Mouse (Mus musculus) kidney, postnatal 0 days (tissue): ENCODE measurements around the gene Hapln4. TPM values are rescaled to one million over a fixed set of nuclear protein-coding genes. Genes with fewer than 3 reads are reported as not detected.
A peak's percentile ranks its signal among the peaks of the same experiment; 100 is the strongest.

ENCODE experiments used
- ATAC-seq: fragments of 200-750 bp; cut with Nextera tagmentation; replicated peaks from 2 replicates; pipeline ENCODE4 v1.8.0; 2017; ENCODE audit warnings: low read depth, moderate number of reproducible peaks, moderate TSS enrichment, moderate library complexity; ENCODE audit not compliant: low FRiP score
- DNase-seq: peaks from one replicate; pipeline ENCODE4 v3.0.0-alpha.2; 2016; ENCODE audit warnings: low spot score
- H3K27ac ChIP-seq: fragments of 300-500 bp; sonication (generic); 2 replicates; pipeline ENCODE4 v1.5.1; 2014; ENCODE audit warnings: mild to moderate bottlenecking
- H3K27me3 ChIP-seq: fragments of 300-500 bp; sonication (generic); 2 replicates; pipeline ENCODE4 v1.6.1; 2014; ENCODE audit warnings: low read length, mixed read lengths; ENCODE audit not compliant: insufficient read depth
- H3K36me3 ChIP-seq: fragments of 300-500 bp; sonication (generic); 2 replicates; pipeline ENCODE4 v1.6.1; 2014; ENCODE audit warnings: low read length, mixed read lengths; ENCODE audit not compliant: insufficient read depth
- H3K4me1 ChIP-seq: fragments of 300-500 bp; sonication (generic); replicated peaks from 2 replicates; pipeline ENCODE4 v1.6.1; 2014; ENCODE audit warnings: antibody characterized with exemption, low read length, mixed read lengths; ENCODE audit not compliant: insufficient read depth
- H3K4me2 ChIP-seq: fragments of 300-500 bp; sonication (generic); 2 replicates; pipeline ENCODE4 v1.6.1; 2014; ENCODE audit warnings: mild to moderate bottlenecking, low read length, moderate library complexity, mixed read lengths
- H3K4me3 ChIP-seq: fragments of 300-500 bp; sonication (generic); replicated peaks from 2 replicates; pipeline ENCODE4 v1.5.1; 2014; ENCODE audit warnings: low read depth, low read length
- H3K9ac ChIP-seq: fragments of 300-500 bp; sonication (generic); 2 replicates; pipeline ENCODE4 v1.6.1; 2014; ENCODE audit warnings: low read depth, low read length
- H3K9me3 ChIP-seq: fragments of 300-500 bp; sonication (generic); replicated peaks from 2 replicates; pipeline ENCODE4 v1.6.1; 2016; ENCODE audit warnings: low read length, inconsistent platforms, mixed read lengths
- CTCF ChIP-seq: IDR thresholded peaks from 2 replicates; pipeline ENCODE4 v1.5.1; 2016; ENCODE audit warnings: antibody characterized with exemption, low read depth, mild to moderate bottlenecking, moderate library complexity
- WGBS: fragments of 180-500 bp; shearing (Covaris S2); extraction: QIAGEN DNeasy Blood & Tissue Kit; methylation state at CpG from one replicate; pipeline ENCODE4 v1.1.7; 2014; 5-methylcytosine and 5-hydroxymethylcytosine counted together
- polyA plus RNA-seq: library from polyadenylated mRNA; unstranded; fragments of >200 nt; fragmentation: Nextera tagmentation; extraction: Ambion mirVana; gene quantifications from 2 replicates; pipeline ENCODE4 v1.2.1, GENCODE M21; 2015

Hapln4 gene
- polyA plus RNA-seq, 1 experiment from 2014 or later: not detected

- DNase-seq: no peak
- Histone ChIP-seq H3K36me3 (no peaks in the 10 kb centered on the region), H3K4me1 (peaks cover 10% of the 10 kb centered on the region), H3K27me3 (peaks cover 67% of the 10 kb centered on the region), H3K9ac (0 out of 2 replicates have a peak overlapping the region, but pooled peaks have one; percentile 27), H3K27ac (no peak overlapping the region), H3K4me3 (peak overlapping the region; percentile 39), H3K4me2 (peak overlapping the region; percentile 70), H3K9me3 (no peaks in the 10 kb centered on the region)
- ATAC-seq: no peak
- 1% methylated on average over 71 of the region's 71 CpGs for WGBS
- no peak for TF ChIP-seq CTCF
Measured at GRCm38 (mm10) chr8:70084191-70085065, 1.2 kb downstream of the Hapln4 start.

- Histone ChIP-seq H3K36me3 (no peaks in the 10 kb centered on the region), H3K4me3 (no peak overlapping the region), H3K4me1 (peaks cover 10% of the 10 kb centered on the region), H3K27me3 (peaks cover 74% of the 10 kb centered on the region), H3K27ac (no peak overlapping the region), H3K9me3 (no peaks in the 10 kb centered on the region), H3K4me2 (no peak overlapping the region), H3K9ac (no peak overlapping the region)
- TF ChIP-seq CTCF: no peak
- ATAC-seq: no peak
- no peak for DNase-seq
- WGBS: 40% methylated on average over 1 of the region's 1 CpGs
Measured at GRCm38 (mm10) chr8:70086151-70086550, 2.9 kb downstream of the Hapln4 start.

- TF ChIP-seq CTCF: no peak
- WGBS: 5% methylated on average over 7 of the region's 7 CpGs
- no peak for ATAC-seq
Measured at GRCm38 (mm10) chr8:70087237-70087636, 4.0 kb downstream of the Hapln4 start.

GRCm38 (mm10) chr8:70087836-70088650 is 4.8 kb downstream of the Hapln4 start:
- 4% methylated on average over 56 of the region's 56 CpGs for WGBS
- TF ChIP-seq CTCF: peak; percentile 70
- peak overlapping the region; percentile 49 for H3K4me2 ChIP-seq

More at GRCm38 (mm10) chr8:70087237-70087636, 4.0 kb downstream of the Hapln4 start:
- DNase-seq: no peak
- no peaks in the 10 kb centered on the region for H3K9me3 ChIP-seq
- H3K27ac ChIP-seq: no peak overlapping the region
- H3K9ac ChIP-seq: no peak overlapping the region
- peaks cover 10% of the 10 kb centered on the region for H3K4me1 ChIP-seq
- no peak overlapping the region for H3K4me2 ChIP-seq
- H3K36me3 ChIP-seq: no peaks in the 10 kb centered on the region
- H3K27me3 ChIP-seq: peaks cover 74% of the 10 kb centered on the region
- H3K4me3 ChIP-seq: no peak overlapping the region

DNA sequence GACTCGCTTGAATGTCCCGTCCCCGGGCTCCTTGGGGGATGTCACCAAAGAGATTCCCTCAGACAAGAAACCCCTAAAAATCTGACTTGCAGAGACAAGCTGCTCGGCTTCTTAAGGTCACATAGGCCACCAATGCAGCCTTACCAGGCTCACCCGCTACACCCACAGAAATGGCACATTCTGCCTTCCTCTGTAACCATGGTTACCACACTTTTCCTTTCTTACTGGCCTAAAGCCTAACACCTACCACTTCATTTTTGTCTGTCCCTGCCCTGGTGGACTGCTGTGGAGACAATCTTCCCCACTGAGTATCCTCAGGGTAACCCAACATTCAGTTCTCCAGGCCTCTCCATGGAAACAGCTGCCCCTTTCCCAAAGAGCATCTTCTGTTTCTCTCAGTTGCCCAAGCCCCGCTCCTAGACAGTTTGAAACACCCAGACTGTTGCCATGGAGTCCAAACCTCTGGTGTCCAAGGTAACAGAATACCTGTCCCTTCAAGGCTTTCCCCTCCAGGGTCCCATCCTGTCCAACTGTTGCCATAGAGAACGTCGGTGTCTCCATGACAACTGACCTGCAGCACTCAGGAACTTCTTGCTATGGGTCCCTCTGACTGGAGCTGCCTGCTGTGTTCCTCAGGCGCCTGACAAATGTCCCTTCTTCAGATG is 6.2 kb downstream of the Hapln4 start:
- peaks cover 3% of the 10 kb centered on the region; the same call in 1 of the 2 replicates for H3K4me1 ChIP-seq
- no peak overlapping the region for H3K9ac ChIP-seq
- ATAC-seq (no peak), DNase-seq (no peak)
- H3K27me3 ChIP-seq: peaks cover 56% of the 10 kb centered on the region
- no peaks in the 10 kb centered on the region for H3K9me3 ChIP-seq
- no peak overlapping the region for H3K4me2 ChIP-seq
- H3K4me3 ChIP-seq: no peak overlapping the region
- WGBS: 68% methylated on average over 9 of the region's 9 CpGs
- no peak for TF ChIP-seq CTCF
- H3K36me3 ChIP-seq: no peaks in the 10 kb centered on the region
- no peak overlapping the region for H3K27ac ChIP-seq

More at GRCm38 (mm10) chr8:70087836-70088650, 4.8 kb downstream of the Hapln4 start:
- no peak overlapping the region for H3K27ac ChIP-seq
- H3K9ac ChIP-seq: no peak overlapping the region
- peak; percentile 36; the same call in 1 of the 2 replicates for ATAC-seq
- DNase-seq: peak; percentile 57
- peaks cover 70% of the 10 kb centered on the region for H3K27me3 ChIP-seq
- H3K9me3 ChIP-seq: no peaks in the 10 kb centered on the region
- H3K4me3 ChIP-seq: peak overlapping the region; percentile 16
- no peaks in the 10 kb centered on the region for H3K36me3 ChIP-seq
- peaks cover 10% of the 10 kb centered on the region for H3K4me1 ChIP-seq

- DNase-seq (no peak), ATAC-seq (no peak)
- no peak overlapping the region for H3K4me3 ChIP-seq
- H3K4me2 ChIP-seq: no peak overlapping the region
- H3K4me1 ChIP-seq: no peaks in the 10 kb centered on the region
- no peak overlapping the region for H3K27ac ChIP-seq
- 54% methylated on average over 8 of the region's 8 CpGs for WGBS
- H3K27me3 ChIP-seq: peaks cover 24% of the 10 kb centered on the region
- no peaks in the 10 kb centered on the region for H3K9me3 ChIP-seq
- no peak overlapping the region for H3K9ac ChIP-seq
- H3K36me3 ChIP-seq: no peaks in the 10 kb centered on the region
- no peak for TF ChIP-seq CTCF
Measured at GRCm38 (mm10) chr8:70092786-70093185, 9.5 kb downstream of the Hapln4 start.
